Mouse (Mus musculus) megakaryocyte, adult 5-6 weeks (primary cell): ENCODE data around the gene Krtap12-1. TPM values are rescaled to one million over a fixed set of nuclear protein-coding genes. Genes with fewer than 3 reads are reported as not detected.
"Not testable (repeated sequence)": the region's sequence is repeated elsewhere in the genome, so short reads cannot be mapped to it uniquely, and the experiment has no call there.

Experiments used
- ATAC-seq: 2 replicates; pipeline ENCODE4 v1.8.0; 2016; ENCODE audit warnings: mild to moderate bottlenecking, inconsistent platforms; ENCODE audit not compliant: poor library complexity, severe bottlenecking
- total RNA-seq, 2 experiments: library from RNA; stranded (forward) in 1 of 2; stranded (reverse) in 1 of 2; fragments of 153-499, 151-499 nt in 1 of 2; fragments of 221-1000, 200-1000 nt in 1 of 2; gene quantifications; 2 replicates each; pipeline versions ENCODE4 v1.2.3 to v1.2.4; 2015 to 2017

Krtap12-1 gene
- not detected in 2 replicates for total RNA-seq (2015)
- not detected in 2 replicates for total RNA-seq (2017)

- ATAC-seq: not testable (repeated sequence)
These were observed at the start of gene Krtap12-1 for GRCm38 (mm10) chr10:77720299-77720698. Krtap12-1 (plus strand) TSS chr10:77720599.

- ATAC-seq: no peak
These were observed 49.7 kb upstream of the Krtap12-1 start for GRCm38 (mm10) chr10:77670710-77671109.

- ATAC-seq: no peak
These were observed 48.9 kb upstream of the Krtap12-1 start for GRCm38 (mm10) chr10:77671519-77671918.

- no peak for ATAC-seq
These were observed 46.6 kb upstream of the Krtap12-1 start for GRCm38 (mm10) chr10:77673765-77674164.

GRCm38 (mm10) chr10:77677562-77677961 lies 42.8 kb upstream of the Krtap12-1 start:
- no peak for ATAC-seq

- no peak for ATAC-seq
These were observed 37.4 kb upstream of the Krtap12-1 start for GRCm38 (mm10) chr10:77682994-77683393.

GRCm38 (mm10) chr10:77684181-77684580 lies 36.2 kb upstream of the Krtap12-1 start:
- no peak for ATAC-seq

GRCm38 (mm10) chr10:77685895-77686664 lies 34.3 kb upstream of the Krtap12-1 start, which contains the start of gene Tspear:
Tspear (plus strand) TSS chr10:77686569.
- ATAC-seq: no peak

- no peak for ATAC-seq
These were observed 33.4 kb upstream of the Krtap12-1 start for GRCm38 (mm10) chr10:77687021-77687420.

GRCm38 (mm10) chr10:77690356-77690807 lies 30.0 kb upstream of the Krtap12-1 start, which contains the start of gene Gm19402:
Gm19402 (minus strand) TSS chr10:77690757.
- not testable (repeated sequence) for ATAC-seq

- ATAC-seq: no peak
These were observed 23.3 kb upstream of the Krtap12-1 start, which contains the start of gene Gm9508 for GRCm38 (mm10) chr10:77697133-77697532. Gm9508 (minus strand) TSS chr10:77697233.

GRCm38 (mm10) chr10:77706326-77706725 lies 14.1 kb upstream of the Krtap12-1 start, which contains the start of gene Gm10272:
Gm10272 (plus strand) TSS chr10:77706626.
- no peak for ATAC-seq

- no peak for ATAC-seq
These were observed 10.6 kb upstream of the Krtap12-1 start for GRCm38 (mm10) chr10:77709831-77710230.

- not testable (repeated sequence) for ATAC-seq
These were observed 9.2 kb upstream of the Krtap12-1 start, which contains the start of gene Gm10024 for GRCm38 (mm10) chr10:77711157-77711556. Gm10024 (plus strand) TSS chr10:77711457.

GRCm38 (mm10) chr10:77713734-77714133 lies 6.7 kb upstream of the Krtap12-1 start:
- peak; percentile 47; the same call in 1 of the 2 replicates for ATAC-seq

- no peak for ATAC-seq
These were observed 4.9 kb upstream of the Krtap12-1 start, which contains the start of gene Gm10142 for GRCm38 (mm10) chr10:77715507-77715906. Gm10142 (plus strand) TSS chr10:77715807.

- ATAC-seq: no peak
These were observed 4.5 kb downstream of the Krtap12-1 start for GRCm38 (mm10) chr10:77724855-77725254.

GRCm38 (mm10) chr10:77726186-77726585 lies 5.8 kb downstream of the Krtap12-1 start, which contains the start of gene Gm10100:
Gm10100 (plus strand) TSS chr10:77726486.
- no peak for ATAC-seq

- ATAC-seq: no peak
These were observed 7.9 kb downstream of the Krtap12-1 start for GRCm38 (mm10) chr10:77728280-77728679.

- no peak for ATAC-seq
These were observed 8.8 kb downstream of the Krtap12-1 start for GRCm38 (mm10) chr10:77729241-77729640.

- no peak for ATAC-seq
These were observed 15.5 kb downstream of the Krtap12-1 start for GRCm38 (mm10) chr10:77735928-77736327.

- ATAC-seq: no peak
These were observed 18.5 kb downstream of the Krtap12-1 start for GRCm38 (mm10) chr10:77738929-77739328.
